Mouse (Mus musculus) brain, adult 2 months (tissue): ENCODE measurements around the gene Kirrel2.

Experiments used
- DNase-seq: peaks from one replicate; pipeline ENCODE4 v3.0.0; 2011; ENCODE audit warnings: low read depth, low spot score

Kirrel2 gene

GRCm38 (mm10) chr7:30453327-30453726 lies 4.2 kb downstream of the Kirrel2 start:
- DNase-seq, result no peak

GRCm38 (mm10) chr7:30450241-30450640 lies 7.2 kb downstream of the Kirrel2 start:
- no peak for DNase-seq

- peak; percentile 88 for DNase-seq
Observed at GRCm38 (mm10) chr7:30444971-30445751, 12.3 kb downstream of the Kirrel2 start, which contains the start of gene Aplp1. TSS of gene Aplp1 (minus strand) at chr7:30445535.

GRCm38 (mm10) chr7:30444154-30444970 lies 13.1 kb downstream of the Kirrel2 start:
- peak; percentile 92 for DNase-seq

GRCm38 (mm10) chr7:30443696-30444095 lies 13.8 kb downstream of the Kirrel2 start:
- DNase-seq, result peak; percentile 67

GRCm38 (mm10) chr7:30440697-30441096 lies 16.8 kb downstream of the Kirrel2 start:
- DNase-seq, result peak; percentile 77

GRCm38 (mm10) chr7:30439734-30440133 lies 17.8 kb downstream of the Kirrel2 start:
- no peak for DNase-seq

GRCm38 (mm10) chr7:30436879-30437278 lies 20.6 kb downstream of the Kirrel2 start:
- no peak for DNase-seq

GRCm38 (mm10) chr7:30435156-30435555 lies 22.3 kb downstream of the Kirrel2 start:
- DNase-seq, result no peak

- no peak for DNase-seq
Observed at GRCm38 (mm10) chr7:30434701-30435100, 22.8 kb downstream of the Kirrel2 start.

GRCm38 (mm10) chr7:30434238-30434637 lies 23.3 kb downstream of the Kirrel2 start:
- DNase-seq, result no peak

GRCm38 (mm10) chr7:30431793-30432192 lies 25.7 kb downstream of the Kirrel2 start:
- peak; percentile 98 for DNase-seq

- no peak for DNase-seq
Observed at GRCm38 (mm10) chr7:30430191-30430590, 27.3 kb downstream of the Kirrel2 start.

GRCm38 (mm10) chr7:30429327-30429726 lies 28.2 kb downstream of the Kirrel2 start:
- DNase-seq, result no peak

- peak; percentile 83 for DNase-seq
Observed at GRCm38 (mm10) chr7:30423071-30423641, 34.3 kb downstream of the Kirrel2 start.

- no peak for DNase-seq
Observed at GRCm38 (mm10) chr7:30422560-30422959, 34.9 kb downstream of the Kirrel2 start.

- DNase-seq, result peak; percentile 97
Observed at GRCm38 (mm10) chr7:30421890-30422435, 35.5 kb downstream of the Kirrel2 start.

- DNase-seq, result peak; percentile 68
Observed at GRCm38 (mm10) chr7:30421175-30421889, 36.2 kb downstream of the Kirrel2 start, which contains the start of gene Nfkbid. TSS of gene Nfkbid (plus strand) at chr7:30421732.

GRCm38 (mm10) chr7:30420673-30421072 lies 36.8 kb downstream of the Kirrel2 start:
- DNase-seq, result no peak

GRCm38 (mm10) chr7:30419561-30420499 lies 37.7 kb downstream of the Kirrel2 start, which contains the start of gene Hcst:
TSS of gene Hcst (minus strand) at chr7:30419854.
- DNase-seq, result peak; percentile 34
